In genomic region chr8:96455336-96455735, GRCm38 (mm10) we compare ENCODE assay signal across 9 mouse cellular contexts.
DNase-seq lines count a peak whose midpoint lies in the region; ATAC-seq and TF ChIP-seq lines count a peak whose summit lies in the region.
"Had no signal": no experiment of that assay in that cellular context is flagged by ENCODE, and none has a peak within 500 bp of the region (broad histone marks: within the 10 kb centered on the region; RNA-seq: fewer than 3 reads in every experiment).

No protein-coding gene starts in this region.

- H3K36me3 ChIP-seq in hindbrain, embryonic 15.5 days: no peaks in the 10 kb centered on the region
- no peaks in the 10 kb centered on the region for H3K36me3 ChIP-seq in intestine, postnatal 0 days (ENCODE audit: control insufficient read depth, insufficient read depth)

- H3K4me1 ChIP-seq in hindbrain, embryonic 15.5 days (replicated peaks): peaks cover 16% of the 10 kb centered on the region; the same call in 1 of the 2 replicates
- H3K4me1 ChIP-seq in intestine, postnatal 0 days (replicated peaks; ENCODE audit: control insufficient read depth, insufficient read depth, low read length): no peaks in the 10 kb centered on the region

- ATAC-seq in hindbrain, embryonic 15.5 days (ENCODE audit: low FRiP score, low read depth): peak; percentile 45; the same call in 1 of the 2 replicates
- no peak for ATAC-seq in intestine, postnatal 0 days

- H3K9me3 ChIP-seq in hindbrain, embryonic 15.5 days: no peaks in the 10 kb centered on the region
- no peaks in the 10 kb centered on the region for H3K9me3 ChIP-seq in intestine, postnatal 0 days (ENCODE audit: control insufficient read depth)

- DNase-seq in right cerebral cortex, adult 18-20 months: peak; percentile 4
- DNase-seq in right cerebral cortex, postnatal 14 days: no peak
- peak; percentile 8 for DNase-seq in mesoderm, embryonic 11.5 days (ENCODE audit: low read depth, low spot score)
- DNase-seq in telencephalon, adult 2 months (ENCODE audit: low read depth, low spot score): peak; percentile 13
- no peak for DNase-seq in T-cell, adult 2 months (ENCODE audit: low spot score)
- DNase-seq in urinary bladder, postnatal 4 days (ENCODE audit: low spot score in 2 of 2): no peak
- DNase-seq: lung, adult 2 months had no signal

- 0 out of 2 replicates have a peak overlapping the region, but pooled peaks have one; percentile 11 for H3K9ac ChIP-seq in hindbrain, embryonic 15.5 days
- no peak overlapping the region for H3K9ac ChIP-seq in intestine, postnatal 0 days (ENCODE audit: low read depth, low read length)

- H3K4me2 ChIP-seq in hindbrain, embryonic 15.5 days: peak overlapping the region; percentile 48
- no peak overlapping the region; the same call in 1 of the 2 replicates for H3K4me2 ChIP-seq in intestine, postnatal 0 days (replicated peaks; ENCODE audit: low read depth)

- WGBS in hindbrain, embryonic 15.5 days: 22% methylated on average over 9 of the region's 9 CpGs
- WGBS in intestine, postnatal 0 days: 36% methylated on average over 9 of the region's 9 CpGs

- TF ChIP-seq CTCF in intestine, postnatal 0 days (IDR thresholded peaks at IDR 0.05; ENCODE audit: low read depth): no peak

- H3K4me3 ChIP-seq in hindbrain, embryonic 15.5 days: peak overlapping the region; percentile 15
- H3K4me3 ChIP-seq in intestine, postnatal 0 days (ENCODE audit: low read depth, low read length): no peak overlapping the region

- no peaks in the 10 kb centered on the region for H3K27me3 ChIP-seq in hindbrain, embryonic 15.5 days
- H3K27me3 ChIP-seq in intestine, postnatal 0 days (replicated peaks; ENCODE audit: control insufficient read depth, insufficient read depth, low read length): no peaks in the 10 kb centered on the region

- peak overlapping the region; percentile 14; the same call in 1 of the 2 replicates for H3K27ac ChIP-seq in hindbrain, embryonic 15.5 days (replicated peaks)
- no peak overlapping the region for H3K27ac ChIP-seq in intestine, postnatal 0 days (ENCODE audit: low read depth, low read length)

Comparison
In these comparisons a context has a peak if more than half of its experiments do, and no peak if none do; other contexts are left out.
1. DNase-seq: peak in right cerebral cortex, adult 18-20 months (single experiment), mesoderm, embryonic 11.5 days (single experiment) and telencephalon, adult 2 months (single experiment); none in right cerebral cortex, postnatal 14 days (single experiment), T-cell, adult 2 months (single experiment) and urinary bladder, postnatal 4 days (0 of 2).